Mouse (Mus musculus): Measurements from ENCODE around the gene Gyg. TPM values are rescaled to one million over a fixed set of nuclear protein-coding genes. Genes with fewer than 3 reads are reported as not detected.

The Gyg gene
- polyA plus RNA-seq, 1 experiment from 2014 or later = 48.5 TPM

- H3K27me3 ChIP-seq (replicated peaks) = no peaks in the 10 kb centered on the region
- H3K27ac ChIP-seq = no peak overlapping the region
- no peak for ATAC-seq (replicated peaks)
- H3K4me2 ChIP-seq = no peak overlapping the region
- no peak overlapping the region for H3K4me3 ChIP-seq
- H3K36me3 ChIP-seq (replicated peaks) = peaks cover 7% of the 10 kb centered on the region
- no peaks in the 10 kb centered on the region for H3K9me3 ChIP-seq
- H3K9ac ChIP-seq = no peak overlapping the region
- WGBS = 86% methylated on average over 11 of the region's 11 CpGs
- no peaks in the 10 kb centered on the region for H3K4me1 ChIP-seq
Observed at GRCm38 (mm10) chr3:20076145-20077053, 78.7 kb downstream of the Gyg start.

Other genes starting within 250 kb of the Gyg start
- gene Cp, start 198.3 kb downstream of the Gyg start, polyA plus RNA-seq (2015; fragmentation: Nextera tagmentation; extraction: Ambion mirVana) = 10.6 and 12.4 TPM in 2 replicates
- 11.0 and 12.6 TPM in 2 replicates for gene Hps3, start 120.0 kb downstream of the Gyg start, polyA plus RNA-seq (2015; fragmentation: Nextera tagmentation; extraction: Ambion mirVana)
- gene Hltf, start 97.5 kb downstream of the Gyg start, polyA plus RNA-seq (2015; fragmentation: Nextera tagmentation; extraction: Ambion mirVana) = 19.0 and 19.4 TPM in 2 replicates
- 0.15 and 1.3 TPM in 2 replicates for gene Cpa3, start 86.9 kb upstream of the Gyg start, polyA plus RNA-seq (2015; fragmentation: Nextera tagmentation; extraction: Ambion mirVana)
- 0.08 and 0.21 TPM in 2 replicates for gene Cpb1, start 120.4 kb upstream of the Gyg start, polyA plus RNA-seq (2015; fragmentation: Nextera tagmentation; extraction: Ambion mirVana)
- gene Agtr1b, start 211.9 kb upstream of the Gyg start, polyA plus RNA-seq (2015; fragmentation: Nextera tagmentation; extraction: Ambion mirVana) = 0.10 TPM in 1 of 2 replicates, not detected in the other

Data from midbrain, embryonic 15.5 days (tissue).